Mouse (Mus musculus) right cerebral cortex, adult 18-20 months (tissue): ENCODE measurements around the gene Tubgcp2.

Source experiments
- DNase-seq: peaks from one replicate; pipeline ENCODE4 v3.0.0; 2022; ENCODE audit warnings: mixed read lengths

Tubgcp2 gene

DNA sequence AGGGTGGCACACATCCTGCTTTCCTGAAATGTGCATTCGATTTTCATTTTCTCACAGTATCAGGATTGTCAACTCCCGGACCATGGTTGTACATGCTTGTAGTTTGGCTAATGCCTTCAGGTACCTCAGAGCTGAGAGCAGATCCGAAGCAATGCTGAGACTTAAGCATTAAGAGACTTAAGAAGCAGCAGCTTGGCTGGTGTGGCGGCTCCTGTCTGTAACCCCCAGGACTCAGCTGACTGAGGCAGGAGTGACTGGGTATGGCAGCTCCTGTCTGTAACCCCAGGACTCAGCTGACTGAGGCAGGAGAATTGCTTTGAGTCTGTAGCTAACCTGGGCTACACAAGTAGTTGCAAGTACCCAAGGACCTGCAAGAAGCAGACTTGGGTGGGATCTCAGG lies 9.1 kb upstream of the Tubgcp2 start:
- no peak for DNase-seq

DNA sequence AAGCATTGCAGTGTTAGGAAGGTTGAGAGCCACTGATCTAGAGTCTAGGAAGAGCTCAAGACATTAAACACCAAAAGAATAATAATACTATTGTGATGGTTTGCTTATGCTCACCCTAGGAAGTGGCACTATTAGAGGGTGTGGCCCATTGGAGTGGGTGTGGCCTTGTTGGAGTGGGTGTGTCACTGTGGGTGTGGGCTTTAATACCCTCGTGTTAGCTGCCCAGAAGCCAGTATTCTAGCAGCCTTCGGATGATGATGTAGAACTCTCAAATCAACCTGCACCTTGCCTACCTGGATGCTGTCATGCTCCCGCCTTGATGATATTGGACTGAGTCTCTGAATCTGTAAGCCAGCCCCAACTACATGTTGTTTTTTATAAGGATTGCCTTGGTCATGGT lies 6.3 kb upstream of the Tubgcp2 start:
- DNase-seq, result no peak

DNA sequence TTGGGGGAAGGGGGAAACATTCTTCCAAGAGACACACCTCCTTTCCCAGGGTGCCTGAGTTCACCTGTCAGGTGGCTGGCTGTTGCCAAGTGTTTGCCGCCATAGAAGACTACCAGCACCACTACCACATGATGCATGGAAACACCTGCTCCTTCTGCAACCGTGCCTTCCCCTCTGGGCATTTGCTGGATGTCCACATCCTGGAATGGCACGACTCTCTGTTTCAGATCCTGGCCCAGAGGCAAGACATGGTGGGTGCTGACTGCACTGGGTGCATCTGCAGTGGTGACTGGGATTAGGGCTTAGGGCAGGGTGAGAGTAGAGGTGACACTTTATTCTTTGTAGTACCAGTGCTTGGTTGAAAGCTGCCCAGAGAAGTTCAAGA lies 694 bp upstream of the Tubgcp2 start:
- DNase-seq, result no peak

DNA sequence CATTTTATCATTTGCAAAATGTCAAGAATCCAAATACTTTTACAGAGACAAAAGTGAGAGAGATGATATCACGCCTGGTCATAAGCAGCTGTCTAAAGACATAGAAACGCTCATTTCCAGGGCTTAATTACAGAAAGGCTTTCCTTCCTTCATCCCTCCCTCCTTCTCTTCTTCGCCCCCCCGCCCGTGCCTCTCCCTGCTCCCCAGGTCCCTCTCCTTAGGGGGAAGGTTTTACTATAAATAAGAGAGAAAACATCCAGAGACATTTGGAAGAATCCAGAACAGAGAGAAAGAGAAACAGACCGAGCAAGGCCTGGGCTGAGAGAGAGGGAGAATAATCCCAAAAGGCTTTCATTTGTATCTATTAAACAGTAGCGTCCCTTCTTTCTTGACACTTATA lies 1.0 kb downstream of the Tubgcp2 start:
- no peak for DNase-seq

DNA sequence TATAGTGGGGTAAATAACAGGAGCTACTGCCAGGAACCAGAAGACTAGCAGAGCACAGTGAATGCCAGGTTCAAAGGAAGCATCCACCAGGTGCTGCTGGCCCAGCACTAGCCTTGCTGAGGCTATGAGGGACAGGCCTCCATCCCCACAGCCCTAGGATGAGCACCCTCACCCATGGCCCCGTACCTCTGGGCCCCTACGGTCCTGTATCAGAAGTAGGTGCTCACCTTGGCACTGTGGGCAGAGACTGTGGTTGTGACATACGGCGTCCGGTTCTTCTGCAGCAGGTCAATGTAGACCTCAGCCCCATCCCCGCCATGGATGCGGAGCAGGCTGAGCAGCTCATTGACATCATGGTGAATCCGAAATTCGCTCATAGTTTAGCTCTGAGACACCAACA lies 3.1 kb downstream of the Tubgcp2 start:
- no peak for DNase-seq

DNA sequence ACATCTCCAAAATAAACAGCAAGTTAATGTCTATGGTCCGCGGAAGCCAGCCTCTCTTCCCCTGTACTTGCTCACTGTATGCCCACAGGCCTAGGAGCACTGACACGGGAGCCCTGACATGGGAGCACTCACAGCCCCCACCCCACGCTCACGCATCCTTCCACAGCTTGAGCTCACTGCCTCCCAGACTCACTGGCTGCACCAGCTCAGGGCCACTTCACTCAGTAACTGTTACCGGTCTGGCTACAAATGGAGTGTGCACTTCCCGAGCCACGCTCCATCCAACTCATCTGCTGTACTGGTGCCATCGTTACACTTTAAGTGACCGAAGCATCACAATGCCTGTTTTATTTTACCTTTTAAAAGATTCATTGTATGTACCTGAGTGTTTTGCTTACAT lies 4.1 kb downstream of the Tubgcp2 start:
- no peak for DNase-seq

DNA sequence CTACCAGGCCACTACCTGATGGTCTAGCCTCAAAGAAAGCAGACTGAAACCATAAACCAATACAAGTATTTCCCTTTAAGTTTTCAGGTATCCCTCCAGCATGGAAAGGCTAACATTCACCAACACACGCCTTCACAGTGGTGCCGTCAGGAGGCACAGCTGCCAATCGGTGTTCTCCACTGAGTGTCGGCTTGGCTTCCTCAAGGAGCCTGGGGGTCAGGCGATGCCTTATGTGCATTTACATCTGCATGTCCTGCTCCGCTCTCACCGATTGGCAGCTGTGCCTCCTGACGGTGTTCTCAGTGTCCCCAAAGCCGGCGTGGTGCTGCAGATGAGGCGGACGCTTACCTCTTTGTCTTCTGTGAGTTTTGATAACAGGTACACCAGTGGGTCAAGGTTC lies 4.7 kb downstream of the Tubgcp2 start:
- no peak for DNase-seq

DNA sequence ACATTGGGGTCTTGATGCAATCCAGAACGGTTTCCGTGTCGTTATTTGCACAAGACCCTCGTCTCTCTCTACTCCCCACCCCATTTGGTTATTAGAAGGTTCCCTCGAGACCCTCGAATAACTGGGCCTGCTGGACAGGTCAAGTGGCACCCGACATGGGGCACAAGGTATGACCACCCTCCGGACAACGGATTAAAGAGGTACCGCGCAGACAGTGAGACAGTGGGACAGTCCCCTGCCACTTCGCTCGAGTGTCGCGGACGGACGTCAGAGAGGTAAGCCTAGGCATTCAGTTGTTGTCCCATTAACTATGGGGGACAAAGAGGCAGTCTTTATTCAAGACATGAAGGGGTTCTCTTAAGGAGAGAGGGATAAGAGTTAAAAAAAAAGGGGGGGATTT lies 25.1 kb downstream of the Tubgcp2 start:
- DNase-seq, result no peak

DNA sequence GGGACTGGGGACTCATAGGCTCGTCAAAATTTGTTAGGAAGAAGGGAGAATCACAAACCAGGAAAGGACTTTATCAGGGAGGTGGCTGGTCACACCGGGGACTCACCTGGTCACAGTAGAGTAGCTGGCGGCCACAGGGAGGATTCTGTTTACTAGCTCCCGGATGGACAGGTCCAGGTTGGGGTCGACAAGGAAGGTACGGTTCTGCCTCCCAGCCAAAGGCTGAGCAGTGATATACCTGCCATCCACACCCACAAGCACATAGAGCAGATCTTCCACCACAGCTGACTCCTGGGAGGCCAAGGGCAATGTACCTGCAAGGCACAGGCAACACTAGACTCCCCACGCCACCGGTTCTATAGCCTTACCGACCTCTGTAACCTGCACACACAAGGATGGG lies 28.7 kb downstream of the Tubgcp2 start:
- DNase-seq, result no peak

DNA sequence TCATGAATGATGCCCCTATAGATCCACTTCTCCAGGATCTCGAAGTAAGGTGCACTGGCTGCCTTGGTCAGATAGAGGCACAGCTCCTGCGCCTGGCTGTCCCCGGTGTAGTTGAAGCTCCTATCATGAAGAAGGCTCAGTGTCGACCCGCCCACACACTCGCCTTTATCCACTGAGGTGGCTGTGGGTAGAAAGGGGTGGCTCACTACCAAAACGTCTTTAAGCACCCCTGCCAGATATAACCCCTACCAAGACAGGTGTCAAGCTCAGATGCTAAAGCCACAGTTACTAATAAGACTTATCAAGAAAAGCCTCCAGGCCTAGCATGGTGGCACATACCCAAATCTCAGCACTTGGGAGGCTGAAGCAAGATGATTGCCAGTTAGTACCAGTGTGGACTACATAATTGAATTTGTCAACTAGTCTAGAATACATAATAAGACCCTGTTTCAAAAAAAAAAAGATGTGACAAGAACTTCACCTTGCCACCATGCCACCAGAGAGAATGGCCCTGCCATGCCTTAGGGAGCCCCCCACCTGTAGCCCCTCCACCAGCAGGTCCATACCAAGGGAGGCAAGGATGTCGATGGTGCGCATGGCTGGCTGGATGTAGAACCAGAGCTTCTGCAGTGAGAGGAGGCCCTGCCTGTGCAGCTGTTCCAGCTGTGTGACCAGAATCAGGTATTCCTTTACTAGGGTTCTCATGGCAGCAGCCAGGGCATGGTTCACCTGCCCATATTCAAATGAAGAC lies 29.4 kb downstream of the Tubgcp2 start:
- no peak for DNase-seq

DNA sequence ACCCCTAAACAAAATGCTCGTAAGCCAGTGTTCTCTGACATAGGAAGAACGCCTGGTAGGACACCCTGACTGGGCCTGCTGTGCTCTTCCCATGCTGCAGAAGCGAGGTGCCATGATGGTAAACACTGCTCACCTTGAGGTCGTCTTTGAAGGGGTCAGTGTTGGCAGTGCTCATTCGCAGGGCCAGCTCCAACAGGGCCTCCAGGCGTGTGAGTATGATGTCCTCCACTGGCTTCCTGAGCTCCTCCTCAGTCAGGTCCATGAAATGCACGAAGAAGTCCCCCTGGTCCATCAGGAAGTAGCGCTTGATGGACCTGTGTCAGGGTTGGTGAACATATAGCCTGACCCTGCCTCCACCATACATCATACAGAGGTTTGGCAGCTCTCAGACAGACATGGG lies 31.8 kb downstream of the Tubgcp2 start:
- DNase-seq, result no peak

DNA sequence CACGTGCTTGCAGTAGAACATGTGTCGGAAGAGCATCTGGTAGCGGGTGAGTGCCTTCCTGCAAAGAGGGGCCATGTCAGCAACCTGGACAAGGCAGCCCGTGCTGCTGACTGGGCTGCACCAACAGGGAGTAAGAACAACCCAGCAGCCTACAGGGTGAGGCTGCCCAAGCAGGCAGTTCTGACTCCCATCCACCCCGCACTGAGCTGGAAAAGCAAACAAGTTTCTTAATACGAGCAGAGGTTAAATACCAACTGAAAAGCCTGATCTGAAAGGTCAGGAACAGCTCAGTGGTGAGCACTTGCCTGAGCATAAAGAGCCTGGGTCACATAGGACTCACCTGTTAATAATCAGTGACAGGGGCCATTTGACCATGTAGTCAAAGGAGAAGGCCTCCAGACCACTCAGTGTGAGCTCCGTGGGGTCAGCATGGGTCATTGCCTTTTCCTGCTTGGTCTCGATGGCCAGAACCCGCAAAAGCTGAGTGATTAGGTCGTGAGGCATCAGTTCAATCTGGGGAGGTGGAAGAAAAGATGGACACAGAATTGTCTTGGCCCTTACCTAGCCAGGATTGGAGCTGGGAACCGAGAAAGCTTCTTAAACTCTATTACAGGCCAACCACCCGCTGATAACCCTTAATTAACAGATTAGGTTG lies 35.3 kb downstream of the Tubgcp2 start:
- no peak for DNase-seq

DNA sequence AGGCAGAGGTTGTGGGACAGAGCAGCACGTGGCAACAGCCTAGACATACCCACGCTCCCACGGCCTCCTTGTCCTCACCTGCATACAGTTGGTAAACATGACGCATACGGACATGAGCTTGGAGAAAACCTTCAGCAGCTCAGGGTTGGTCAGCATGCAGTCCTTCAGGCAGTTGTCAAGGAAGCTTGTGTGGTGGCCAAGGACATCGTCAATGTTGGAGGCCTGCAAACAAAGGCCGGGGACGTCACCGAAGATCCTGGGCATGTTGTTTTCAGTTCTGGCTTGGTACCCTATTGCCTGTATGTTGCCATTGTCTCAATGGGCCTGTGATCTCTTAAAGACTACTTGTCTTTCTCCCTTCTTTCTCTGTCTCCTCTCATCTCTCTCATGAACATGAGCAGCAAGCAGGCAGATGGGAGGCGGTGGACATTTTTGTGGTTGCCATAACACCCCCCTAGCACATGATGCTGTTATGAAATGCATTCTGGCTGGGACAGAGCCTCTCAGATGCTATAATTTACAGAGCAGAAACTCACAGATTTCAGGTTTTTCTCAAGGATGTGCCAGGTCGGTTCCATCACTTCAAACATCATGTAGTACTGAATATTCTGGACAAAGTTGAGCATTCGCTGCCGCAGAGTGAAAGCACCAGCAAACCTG lies 37.6 kb downstream of the Tubgcp2 start:
- peak; percentile 63 for DNase-seq

DNA sequence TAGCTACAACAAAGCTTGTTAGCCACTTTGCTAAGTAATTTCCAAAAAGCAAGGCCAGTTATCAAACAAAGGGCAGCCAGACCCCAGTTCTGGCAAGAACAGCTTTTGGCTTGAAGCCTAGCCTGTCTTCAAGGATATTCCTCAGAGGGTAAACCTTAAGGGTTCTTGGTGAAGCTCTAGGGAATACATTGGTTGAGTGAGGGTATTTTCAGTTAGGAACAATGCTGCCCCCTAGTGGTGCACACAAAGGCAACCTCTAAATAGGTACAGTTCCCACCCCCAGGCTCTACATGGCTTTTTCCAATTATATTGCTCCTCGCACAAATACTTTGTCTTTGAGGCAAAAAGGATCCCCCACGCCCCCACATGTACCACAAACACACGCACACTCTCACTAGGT lies 41.8 kb downstream of the Tubgcp2 start:
- DNase-seq, result peak; percentile 71

DNA sequence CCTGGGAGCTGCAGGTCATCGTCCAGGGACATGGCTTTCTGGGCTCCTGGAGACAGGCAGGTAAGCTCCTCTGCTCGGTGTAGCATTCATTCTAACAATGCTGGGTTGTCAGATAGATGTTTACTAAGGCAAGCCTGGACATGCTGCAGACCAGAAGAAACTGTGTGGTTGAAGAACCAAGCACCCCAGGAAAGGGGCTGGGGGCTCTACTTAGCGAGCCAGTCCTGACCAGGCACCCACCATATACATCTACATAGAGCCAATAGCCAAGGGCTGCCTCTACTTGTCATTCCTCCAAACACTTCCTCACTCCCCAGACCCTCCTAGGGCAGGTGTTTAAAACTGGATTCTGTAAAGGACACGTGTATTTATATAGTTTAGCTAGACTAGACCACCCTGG lies 42.3 kb downstream of the Tubgcp2 start:
- DNase-seq, result no peak

DNA sequence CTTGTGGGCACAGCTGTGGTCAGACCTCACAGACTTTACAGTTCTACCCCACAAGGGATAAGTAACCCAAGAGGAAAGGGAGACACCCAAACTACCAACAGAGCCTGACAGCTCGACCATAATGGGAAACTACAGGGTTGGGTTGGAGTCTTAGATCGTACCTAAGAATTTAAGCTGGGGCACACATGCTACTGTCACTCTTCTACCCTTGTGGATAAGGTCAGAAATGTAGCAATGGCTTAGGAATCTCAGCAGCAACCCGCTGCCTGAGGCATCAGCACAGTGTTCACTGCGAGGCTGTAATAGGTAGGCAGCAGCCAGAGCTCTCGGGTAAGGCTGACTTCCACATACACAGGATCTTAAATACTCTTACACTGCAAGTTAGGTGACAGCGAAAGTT lies 42.9 kb downstream of the Tubgcp2 start:
- no peak for DNase-seq

DNA sequence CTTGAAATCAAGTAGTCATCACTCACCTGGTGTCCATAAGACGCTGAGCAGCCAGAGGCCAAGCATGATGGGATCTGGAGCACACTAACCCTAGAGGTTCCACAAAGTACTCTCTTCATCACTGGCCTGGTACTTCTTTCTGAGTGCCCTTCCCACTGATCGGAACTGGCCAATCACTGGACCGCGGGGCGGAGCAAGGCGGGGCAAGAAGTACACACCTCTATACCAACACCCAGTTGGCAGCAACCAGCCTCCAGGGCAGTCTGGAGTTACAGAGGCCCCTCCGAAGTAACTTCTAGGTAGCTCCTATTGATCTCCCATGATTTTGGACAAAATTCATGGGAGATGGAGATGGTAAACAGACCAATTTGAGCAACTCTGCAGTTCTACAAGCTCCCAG lies 44.1 kb downstream of the Tubgcp2 start, which contains the start of gene Adam8:
Gene Adam8, minus strand, starts transcription at position 157 of the 400 bp plus-strand sequence.
- DNase-seq, result no peak

DNA sequence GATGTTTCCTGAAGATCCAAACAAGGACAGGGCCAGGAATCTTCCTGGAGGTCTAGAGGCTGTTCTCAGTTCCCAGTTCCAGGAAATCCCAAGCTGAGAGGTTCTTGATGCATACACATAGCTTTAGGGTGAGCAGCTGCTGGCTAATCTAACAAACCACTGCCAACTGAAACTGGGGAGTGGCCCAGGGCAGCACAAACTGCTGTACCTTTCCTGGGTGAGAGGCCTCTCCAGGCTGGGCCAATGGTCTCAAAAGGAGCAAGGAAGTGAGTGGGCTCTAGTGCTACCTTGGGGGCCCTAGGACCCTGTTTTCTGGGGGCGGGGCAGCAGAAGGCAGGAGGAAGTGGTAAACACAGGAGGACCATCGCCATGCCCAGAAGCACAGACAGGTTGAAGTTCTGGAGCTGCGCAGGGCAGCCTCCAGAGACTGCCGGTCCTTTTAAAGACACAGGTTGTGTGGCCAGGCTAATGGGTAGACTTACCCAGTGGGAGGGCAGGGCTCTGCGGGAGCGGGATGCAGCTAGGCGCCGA lies 45.5 kb downstream of the Tubgcp2 start:
- no peak for DNase-seq

DNA sequence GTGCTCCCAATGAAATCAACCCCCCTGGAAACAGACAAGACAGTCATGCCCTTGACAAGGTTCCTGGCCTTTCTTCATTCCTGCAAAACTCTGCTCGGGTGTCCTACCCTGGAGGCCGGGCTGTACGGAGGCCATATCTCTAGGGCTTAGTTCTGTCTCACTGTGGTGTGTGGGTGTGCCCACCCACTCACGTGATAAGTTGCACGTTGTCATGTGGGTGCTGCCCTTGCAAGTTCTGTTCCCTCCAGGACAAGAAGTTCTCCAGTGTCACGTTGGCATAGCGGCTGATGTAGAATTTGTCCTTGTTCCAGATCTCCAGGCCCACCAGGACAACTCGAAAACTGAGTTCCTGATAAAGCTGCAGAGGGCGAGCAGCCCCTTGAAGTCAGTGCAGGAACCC lies 48.2 kb downstream of the Tubgcp2 start:
- DNase-seq, result no peak

DNA sequence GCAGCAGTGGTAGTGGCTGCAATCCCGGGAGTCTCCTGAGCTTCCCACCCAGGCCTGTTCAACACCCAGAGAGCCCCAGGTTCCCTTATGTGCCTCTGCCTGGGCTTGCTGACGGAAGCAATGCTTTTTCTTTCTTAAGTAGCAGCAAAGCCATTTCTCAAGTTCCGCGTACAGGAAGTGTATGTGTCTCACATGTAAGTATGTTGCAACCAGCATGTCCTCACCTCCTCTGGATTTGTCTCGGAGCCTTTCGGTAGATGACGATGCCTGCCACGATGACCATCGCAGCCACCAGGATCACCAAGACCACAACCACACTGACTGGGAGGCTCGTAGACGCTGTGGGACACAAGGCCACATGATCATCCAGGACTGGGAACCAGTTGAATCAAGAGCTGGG lies 52.0 kb downstream of the Tubgcp2 start:
- no peak for DNase-seq

DNA sequence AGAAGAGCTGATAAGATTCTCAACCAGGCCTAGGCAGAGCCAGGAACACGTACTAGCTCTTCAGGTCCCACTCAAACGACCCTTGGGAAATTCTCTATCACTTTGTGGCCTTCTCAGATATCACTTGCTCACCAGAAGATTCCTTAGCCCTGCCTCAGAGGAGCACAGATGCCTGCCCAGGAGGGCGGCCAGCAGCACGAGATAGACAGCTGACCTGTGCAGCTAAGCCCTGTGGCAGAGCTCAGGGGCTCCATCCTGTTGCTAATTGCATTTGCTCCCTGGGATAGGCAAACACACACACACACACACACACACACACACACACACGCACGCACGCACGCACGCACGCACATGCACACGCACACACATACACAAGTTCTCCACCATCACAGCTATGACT lies 54.4 kb downstream of the Tubgcp2 start:
- no peak for DNase-seq

DNA sequence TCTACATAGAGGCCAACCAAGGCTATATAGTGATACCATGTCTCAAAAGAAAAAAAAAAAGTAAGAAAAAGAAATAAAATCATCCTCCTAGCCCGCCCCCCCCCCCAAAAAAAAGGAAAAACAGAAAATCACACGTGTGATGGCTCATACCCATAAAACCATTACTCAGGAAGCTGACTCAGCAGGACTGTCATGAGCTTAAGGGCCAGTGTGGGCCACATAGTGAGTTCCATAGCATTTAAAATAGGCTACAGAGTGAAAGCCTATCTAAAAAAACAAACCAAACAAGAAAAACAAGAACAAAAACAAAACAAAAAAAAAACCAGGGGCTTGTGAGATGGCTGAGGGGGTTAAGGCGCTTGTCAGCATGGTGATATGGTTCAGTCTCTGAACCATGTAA lies 55.7 kb downstream of the Tubgcp2 start:
- DNase-seq, result no peak

DNA sequence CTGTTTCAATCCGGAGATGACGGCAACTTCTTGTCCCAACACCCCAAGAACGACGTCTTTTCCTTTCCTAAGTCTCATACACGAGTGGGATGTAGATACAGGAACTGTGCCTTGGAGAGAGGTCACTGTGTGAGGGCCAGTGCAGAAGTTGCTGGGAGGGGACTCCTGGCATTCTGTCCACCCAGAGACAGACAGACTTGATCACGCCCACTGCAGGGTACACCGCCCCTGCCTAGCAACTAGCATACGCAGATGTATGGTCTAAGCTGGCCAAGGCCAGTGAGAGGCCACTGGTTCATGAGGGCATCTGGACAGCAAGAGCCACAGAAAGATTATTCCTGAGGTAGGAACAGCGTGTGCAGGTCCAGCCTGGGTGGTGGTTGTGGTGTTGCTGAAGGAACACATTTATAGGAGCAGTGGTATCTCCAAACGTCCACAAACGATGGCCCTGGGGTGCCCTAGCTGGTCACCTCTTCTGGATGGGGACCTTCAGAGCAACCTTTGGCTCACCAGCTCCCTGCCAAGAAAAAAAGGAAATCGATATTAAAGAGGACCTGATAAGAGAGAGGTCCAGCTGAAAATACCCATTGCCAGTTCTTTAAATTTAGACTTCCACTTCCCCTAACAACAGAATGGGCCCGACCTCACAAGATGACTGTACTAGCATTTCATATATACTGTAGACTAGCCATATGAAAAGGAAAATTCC lies 57.3 kb downstream of the Tubgcp2 start:
- peak; percentile 25 for DNase-seq
